24 mouse cellular contexts compared by ENCODE assay signal in the genomic region with DNA sequence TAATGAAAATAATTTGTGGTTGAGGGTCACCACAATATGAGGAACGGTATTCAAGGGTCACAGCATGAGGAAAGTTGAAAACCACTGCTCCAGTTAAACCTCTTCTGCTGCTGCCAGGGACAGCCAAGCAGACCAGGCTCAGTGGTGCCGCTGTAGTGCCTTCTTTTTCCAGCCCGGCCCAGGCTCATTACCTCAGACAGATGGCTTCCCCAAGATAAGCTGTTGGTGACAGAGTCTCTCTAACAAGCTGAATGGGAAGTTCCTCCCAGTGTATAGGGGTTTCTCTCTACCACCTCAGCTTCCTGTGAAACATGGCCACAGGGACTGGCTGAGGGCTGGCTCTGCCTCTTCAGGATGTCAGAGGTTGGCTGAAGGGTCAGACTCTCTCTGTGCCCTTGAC. TPM values are rescaled to one million over a fixed set of nuclear protein-coding genes. Genes with fewer than 3 reads are reported as not detected.
DNase-seq lines count a peak whose midpoint lies in the region; ATAC-seq and TF ChIP-seq lines count a peak whose summit lies in the region.
"Had no signal": no experiment of that assay in that cellular context is flagged by ENCODE, and none has a peak within 500 bp of the region (broad histone marks: within the 10 kb centered on the region; RNA-seq: fewer than 3 reads in every experiment).

No protein-coding gene starts in this region.

- no peak for ATAC-seq in hindbrain, embryonic 14.5 days (ENCODE audit: low FRiP score)
- ATAC-seq in hindbrain, embryonic 12.5 days (ENCODE audit: low FRiP score), result no peak
- ATAC-seq in hematopoietic stem cell, adult 5-6 weeks (replicated peaks in 1 of 2; ENCODE audit: insufficient read depth in 1 of 2, low FRiP score in 2 of 2, low TSS enrichment in 1 of 2, low read depth in 1 of 2, poor library complexity in 2 of 2, severe bottlenecking in 2 of 2), result peak; percentile 85 to 92
- ATAC-seq: CD4-positive, CD25-positive, alpha-beta regulatory T cell, adult 4 months; intestine, embryonic 16.5 days had no signal

- 63% methylated on average over 3 of the region's 3 CpGs for WGBS in hindbrain, embryonic 14.5 days
- 67% methylated on average over 3 of the region's 3 CpGs for WGBS in hindbrain, embryonic 12.5 days
- 54% methylated on average over 3 of the region's 3 CpGs for whole genome bisulfite sequencing in olfactory bulb, adult 2 months

- H3K27ac ChIP-seq in hindbrain, embryonic 14.5 days, result no peak overlapping the region
- no peak overlapping the region for H3K27ac ChIP-seq in hindbrain, embryonic 12.5 days
- H3K27ac ChIP-seq in olfactory bulb, adult 2 months (ENCODE audit: insufficient read depth, low read depth, low read length), result no peak overlapping the region
- H3K27ac ChIP-seq: heart, adult 2 months; kidney, postnatal 0 days; limb, embryonic 10.5 days; liver, embryonic 13.5 days had no signal

- no peak for TF ChIP-seq CTCF in olfactory bulb, adult 2 months (IDR thresholded peaks at IDR 0.05; ENCODE audit: insufficient read depth, low read depth, low read length)

- peak overlapping the region; percentile 83 for H3K4me2 ChIP-seq in hindbrain, embryonic 14.5 days (replicated peaks)
- no peak overlapping the region for H3K4me2 ChIP-seq in hindbrain, embryonic 12.5 days (replicated peaks)
- H3K4me2 ChIP-seq: liver, embryonic 13.5 days had no signal

- peaks cover 15% of the 10 kb centered on the region; the same call in 1 of the 2 replicates for H3K4me1 ChIP-seq in hindbrain, embryonic 14.5 days (replicated peaks; ENCODE audit: control insufficient read depth, insufficient read depth, low read length)
- peaks cover 11% of the 10 kb centered on the region for H3K4me1 ChIP-seq in hindbrain, embryonic 12.5 days
- H3K4me1 ChIP-seq in olfactory bulb, adult 2 months (ENCODE audit: control insufficient read depth, insufficient read depth, low read length), result peaks cover 15% of the 10 kb centered on the region
- H3K4me1 ChIP-seq: liver, embryonic 13.5 days had no signal

- H3K4me3 ChIP-seq in hindbrain, embryonic 14.5 days (replicated peaks; ENCODE audit: low read length), result peak overlapping the region; percentile 64; the same call in 1 of the 2 replicates
- H3K4me3 ChIP-seq in hindbrain, embryonic 12.5 days, result no peak overlapping the region
- H3K4me3 ChIP-seq in olfactory bulb, adult 2 months (ENCODE audit: insufficient read depth, low read depth, low read length), result peak overlapping the region; percentile 9; the same call in 1 of the 2 replicates
- H3K4me3 ChIP-seq: heart, adult 2 months; limb, embryonic 10.5 days; liver, embryonic 13.5 days; myocyte had no signal

- H3K36me3 ChIP-seq in hindbrain, embryonic 14.5 days (replicated peaks; ENCODE audit: control insufficient read depth, insufficient read depth), result no peaks in the 10 kb centered on the region
- H3K36me3 ChIP-seq in hindbrain, embryonic 12.5 days, result no peaks in the 10 kb centered on the region
- H3K36me3 ChIP-seq: limb, embryonic 10.5 days; liver, embryonic 13.5 days had no signal

- DNase-seq in hindbrain, embryonic 14.5 days (ENCODE audit: low spot score), result no peak
- peak; percentile 60 to 70 for DNase-seq in right cerebral cortex, postnatal 10 days (ENCODE audit: low spot score in 2 of 2)
- DNase-seq in right cerebral cortex, postnatal 4 days, result no peak
- no peak for DNase-seq in layer of hippocampus, adult 9-10 months (ENCODE audit: low spot score)
- no peak for DNase-seq in heart, adult 9 months (ENCODE audit: low spot score in 2 of 2)
- DNase-seq: adrenal gland, adult 2 months; cerebellum, adult 9-11 months; heart, adult 2 months; heart, postnatal 10 days; liver, embryonic 13.5 days; spleen, adult 18-20 months had no signal

- no peak for TF ChIP-seq POLR2A in olfactory bulb, adult 2 months (IDR thresholded peaks at IDR 0.05; ENCODE audit: insufficient read depth, low read depth, low read length)

- H3K27me3 ChIP-seq in hindbrain, embryonic 14.5 days (ENCODE audit: control insufficient read depth, insufficient read depth, low read length), result peaks cover 26% of the 10 kb centered on the region
- peaks cover 44% of the 10 kb centered on the region for H3K27me3 ChIP-seq in hindbrain, embryonic 12.5 days

- H3K9me3 ChIP-seq in hindbrain, embryonic 14.5 days (ENCODE audit: control insufficient read depth, low read length), result no peaks in the 10 kb centered on the region
- H3K9me3 ChIP-seq in hindbrain, embryonic 12.5 days (replicated peaks), result no peaks in the 10 kb centered on the region
- H3K9me3 ChIP-seq: limb, embryonic 10.5 days; liver, embryonic 13.5 days had no signal

- no peak overlapping the region for H3K9ac ChIP-seq in hindbrain, embryonic 14.5 days
- H3K9ac ChIP-seq in hindbrain, embryonic 12.5 days, result no peak overlapping the region
- H3K9ac ChIP-seq: liver, embryonic 13.5 days had no signal

RNA-seq across cellular contexts. Expression of gene Gpr26, which starts 4.0 kb away (rescaled TPM):
- 2.5 and 3.5 TPM in 2 replicates for polyA plus RNA-seq in hindbrain, embryonic 14.5 days (2014; fragmentation: Nextera tagmentation; extraction: Ambion mirVana)
- 0.46 and 0.50 TPM in 2 replicates for polyA plus RNA-seq in hindbrain, embryonic 12.5 days (2016; fragmentation: Nextera tagmentation; extraction: Ambion mirVana)
- not detected in 2 replicates for total RNA-seq in hematopoietic stem cell, adult 5-6 weeks (2017)
- polyA plus RNA-seq in olfactory bulb, adult 2 months (2012; ENCODE audit: insufficient read depth, insufficient read length, low replicate concordance, missing spikeins), result not detected in 2 replicates
- total RNA-seq: adrenal gland, adult 2 months; gastrocnemius, adult 18-20 months; heart, adult 2 months; heart, postnatal 10 days; megakaryocyte, adult 5-6 weeks; MEL had no signal
- polyA plus RNA-seq: adrenal gland, adult 2 months; CD4-positive, CD25-positive, alpha-beta regulatory T cell, adult 4 months; heart, adult 2 months; intestine, embryonic 16.5 days; kidney, postnatal 0 days; limb, embryonic 10.5 days; liver, embryonic 13.5 days; lung, embryonic 16.5 days; myocyte; stomach, embryonic 16.5 days had no signal

Comparison
In these comparisons a context has a peak if more than half of its experiments do, and no peak if none do; other contexts are left out.
1. DNase-seq: peak in right cerebral cortex, postnatal 10 days (2 of 2); none in hindbrain, embryonic 14.5 days (single experiment), right cerebral cortex, postnatal 4 days (single experiment), layer of hippocampus, adult 9-10 months (single experiment) and heart, adult 9 months (0 of 2).
2. ATAC-seq: peak in hematopoietic stem cell, adult 5-6 weeks (2 of 2); none in hindbrain, embryonic 14.5 days (single experiment) and hindbrain, embryonic 12.5 days (single experiment).